Mouse (Mus musculus) urinary bladder, adult 2 months (tissue): ENCODE measurements around the gene Nisch. TPM values are rescaled to one million over a fixed set of nuclear protein-coding genes. Genes with fewer than 3 reads are reported as not detected.

Source experiments
- DNase-seq: peaks from one replicate; pipeline ENCODE4 v3.0.0; 2022; ENCODE audit warnings: low spot score
- polyA plus RNA-seq: library from polyadenylated mRNA; depleted of rRNA; stranded (reverse); fragments of >200 nt; gene quantifications from 2 replicates; pipeline ENCODE4 v1.2.3, GENCODE M21; 2012

Nisch gene
- polyA plus RNA-seq, 1 experiment, result 211 TPM

DNA sequence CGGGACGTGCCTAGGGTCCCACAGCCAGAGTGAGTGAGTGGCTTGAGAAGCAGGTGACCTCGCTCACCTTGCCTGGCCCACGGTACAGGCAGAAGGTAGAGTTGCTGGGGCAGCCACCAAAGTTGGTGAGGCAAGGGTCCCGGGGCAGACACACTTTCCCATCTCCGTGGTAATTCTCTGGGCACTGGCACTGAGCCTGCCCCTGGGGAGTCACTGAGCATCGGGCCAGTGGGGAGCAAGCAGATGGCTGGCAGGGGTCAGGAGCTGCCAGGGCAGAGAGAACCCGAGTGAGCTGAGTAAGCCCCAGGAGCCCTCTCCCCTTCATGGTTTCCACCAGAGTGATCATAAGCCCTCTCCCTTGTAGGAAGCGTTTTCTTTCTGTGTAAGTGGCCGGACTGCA is 55.1 kb downstream of the Nisch start:
- DNase-seq, result no peak

DNA sequence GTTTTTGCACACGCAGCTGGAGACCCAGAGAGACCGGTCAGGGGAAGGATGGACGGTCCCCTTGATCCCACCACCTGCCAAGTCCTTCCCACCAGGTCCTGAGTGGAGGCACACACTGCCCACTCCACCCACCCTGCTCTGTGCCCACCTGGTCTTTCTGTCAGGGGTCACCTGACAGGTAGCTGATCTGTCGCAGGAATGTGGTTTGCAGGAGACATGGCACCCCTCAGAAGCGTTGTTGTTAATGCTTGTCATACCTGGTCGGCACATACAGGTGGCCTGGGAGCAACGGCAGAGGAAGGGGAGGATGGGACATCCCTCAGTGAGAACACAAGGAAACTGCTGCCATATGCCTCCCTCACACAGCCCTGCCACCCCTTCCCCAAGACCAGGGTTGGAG is 55.6 kb downstream of the Nisch start:
- DNase-seq, result no peak

DNA sequence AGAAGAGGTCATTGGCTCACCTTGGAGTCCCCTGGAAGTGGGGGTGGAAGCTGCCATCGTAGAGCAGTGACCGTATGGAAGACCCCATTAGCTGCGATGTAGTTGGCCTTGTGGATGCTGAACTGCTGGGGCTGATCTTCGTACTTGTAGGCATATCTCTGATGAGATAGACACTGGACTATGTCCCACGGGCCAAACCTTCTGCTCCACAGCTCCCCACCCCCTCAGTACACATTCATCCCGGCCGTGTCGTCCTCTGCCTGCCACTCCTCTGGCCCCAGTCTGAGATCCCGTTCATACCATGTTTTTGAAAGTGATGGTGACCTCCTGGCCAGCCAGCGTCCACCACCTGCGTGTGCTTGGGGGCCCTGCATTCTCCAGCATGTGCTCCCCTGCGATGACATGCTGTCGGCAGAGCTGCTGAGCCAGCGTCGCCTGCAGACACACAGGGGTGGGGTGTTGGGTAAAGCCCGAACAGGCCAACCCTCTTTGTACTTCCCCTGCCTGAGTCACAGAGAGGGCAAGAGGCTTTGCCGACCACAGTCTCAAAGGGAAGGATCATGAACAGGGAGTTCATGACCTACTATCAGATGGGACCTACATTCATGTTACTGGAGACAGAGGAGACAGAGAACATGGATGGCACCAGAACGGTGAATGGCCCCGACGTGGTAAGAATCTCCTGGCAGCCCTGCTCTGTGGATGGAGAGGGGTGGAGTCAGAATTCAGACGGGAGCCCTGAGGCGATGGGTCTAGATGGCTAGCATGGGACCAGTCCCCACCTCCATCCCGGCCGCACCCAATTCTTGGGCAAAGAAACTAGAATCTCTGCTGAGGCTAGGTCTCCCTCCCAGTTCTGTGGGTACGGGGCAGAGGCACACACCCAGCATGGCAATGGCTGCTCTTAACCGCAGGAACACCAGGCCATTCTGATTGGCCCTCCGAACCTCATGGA is 56.3 kb downstream of the Nisch start:
- DNase-seq, result no peak

DNA sequence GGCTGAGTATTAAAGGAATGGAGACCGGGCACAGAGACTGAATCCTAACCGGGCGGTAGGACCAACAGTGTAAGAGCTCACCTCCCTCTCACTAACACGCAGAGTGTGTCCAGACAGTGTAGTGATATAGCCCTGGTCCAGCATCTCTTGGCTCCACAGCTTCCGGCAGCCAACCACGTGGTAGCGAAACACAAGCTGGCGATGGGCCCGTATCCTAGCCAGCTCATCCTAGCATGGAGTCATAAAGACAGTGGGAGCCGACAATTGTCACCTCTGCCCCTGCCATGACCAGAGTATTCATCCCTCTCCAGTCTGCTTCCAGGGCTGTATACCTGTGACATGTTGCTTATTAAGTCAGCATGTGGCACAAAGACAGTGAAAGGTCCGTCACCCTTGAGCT is 71.1 kb downstream of the Nisch start:
- no peak for DNase-seq

DNA sequence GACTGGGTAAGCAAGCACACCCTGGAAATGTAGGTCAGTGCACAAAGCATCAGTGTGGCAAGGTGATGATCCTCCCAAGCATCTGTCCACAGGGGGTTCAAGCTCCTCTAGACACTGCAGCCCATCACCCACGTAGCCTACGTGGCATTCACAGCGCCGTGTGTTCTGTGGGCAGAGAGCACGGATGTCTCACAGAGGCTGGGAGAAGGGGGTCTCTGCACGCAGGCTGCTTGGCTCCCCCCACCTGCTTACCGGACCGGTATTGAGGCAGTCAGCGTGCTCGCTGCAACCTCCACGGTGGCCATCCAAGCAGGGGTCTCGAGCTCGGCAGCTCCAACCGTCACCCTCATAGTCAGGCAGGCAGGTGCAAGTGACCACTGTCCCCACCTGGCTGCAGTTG is 75.7 kb downstream of the Nisch start:
- DNase-seq, result no peak

DNA sequence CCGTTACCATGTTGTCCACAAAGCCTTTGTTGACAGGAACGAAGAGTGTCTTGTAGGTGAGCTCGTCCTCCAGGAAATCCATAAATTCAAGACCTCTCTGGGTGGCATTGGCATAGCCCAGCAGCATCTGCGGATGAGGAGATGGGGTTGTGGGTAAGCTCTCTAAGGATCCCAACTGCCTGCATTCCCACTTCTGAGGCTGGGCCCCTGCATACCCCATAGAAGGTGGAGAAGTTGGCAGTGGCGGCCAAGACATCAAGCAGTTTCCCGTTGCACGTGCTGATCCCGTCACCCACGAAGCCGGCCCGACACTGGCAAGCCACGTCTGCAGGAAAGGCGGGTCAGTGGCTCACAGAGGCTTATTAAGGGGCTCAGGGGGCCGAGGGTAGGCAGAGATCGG is 76.6 kb downstream of the Nisch start:
- no peak for DNase-seq

DNA sequence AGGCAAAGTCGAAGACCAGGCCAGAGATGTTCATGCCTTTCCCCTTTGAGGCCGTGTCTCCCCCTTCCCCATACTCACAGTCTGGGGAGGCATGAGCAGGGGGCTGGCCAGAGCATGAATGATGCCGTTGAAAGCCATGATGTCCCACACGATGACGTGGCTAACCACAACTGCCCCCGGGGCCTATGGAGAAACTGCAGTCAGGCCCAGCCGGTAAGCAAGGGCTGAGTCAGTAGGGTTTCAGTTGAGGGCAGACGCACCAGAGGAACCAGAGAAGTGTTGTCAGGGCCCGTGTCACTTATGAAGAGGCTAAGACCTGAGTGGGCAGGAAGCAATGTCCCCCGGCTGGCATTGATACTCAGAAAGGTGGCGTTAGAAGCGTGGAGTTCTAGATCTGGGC is 77.1 kb downstream of the Nisch start:
- no peak for DNase-seq

DNA sequence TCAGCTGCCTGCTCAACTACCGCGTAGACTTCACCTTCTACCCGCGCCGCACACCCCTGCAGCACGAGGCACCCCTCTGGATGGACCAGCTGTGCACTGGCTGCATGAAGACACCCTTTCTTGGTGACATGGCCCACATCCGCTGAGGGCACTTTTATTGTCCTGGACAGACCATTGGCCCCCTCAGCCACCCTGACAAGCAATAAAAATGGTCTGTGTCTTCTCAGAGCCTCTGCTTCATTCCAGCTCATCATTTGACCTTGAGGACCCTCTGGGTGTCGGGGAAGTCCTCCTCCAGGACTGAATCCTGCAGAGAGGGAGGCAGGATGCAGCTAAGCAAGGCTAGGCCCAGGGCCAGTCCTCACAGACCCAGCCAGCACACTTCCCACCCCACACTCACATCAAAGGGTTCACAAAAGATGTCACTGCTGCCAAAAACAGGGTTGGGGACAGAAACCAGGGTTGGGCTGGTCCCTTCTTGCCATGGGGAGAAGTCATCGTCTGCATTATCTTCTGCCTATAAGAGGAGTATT is 77.8 kb downstream of the Nisch start:
- DNase-seq, result peak; percentile 13

DNA sequence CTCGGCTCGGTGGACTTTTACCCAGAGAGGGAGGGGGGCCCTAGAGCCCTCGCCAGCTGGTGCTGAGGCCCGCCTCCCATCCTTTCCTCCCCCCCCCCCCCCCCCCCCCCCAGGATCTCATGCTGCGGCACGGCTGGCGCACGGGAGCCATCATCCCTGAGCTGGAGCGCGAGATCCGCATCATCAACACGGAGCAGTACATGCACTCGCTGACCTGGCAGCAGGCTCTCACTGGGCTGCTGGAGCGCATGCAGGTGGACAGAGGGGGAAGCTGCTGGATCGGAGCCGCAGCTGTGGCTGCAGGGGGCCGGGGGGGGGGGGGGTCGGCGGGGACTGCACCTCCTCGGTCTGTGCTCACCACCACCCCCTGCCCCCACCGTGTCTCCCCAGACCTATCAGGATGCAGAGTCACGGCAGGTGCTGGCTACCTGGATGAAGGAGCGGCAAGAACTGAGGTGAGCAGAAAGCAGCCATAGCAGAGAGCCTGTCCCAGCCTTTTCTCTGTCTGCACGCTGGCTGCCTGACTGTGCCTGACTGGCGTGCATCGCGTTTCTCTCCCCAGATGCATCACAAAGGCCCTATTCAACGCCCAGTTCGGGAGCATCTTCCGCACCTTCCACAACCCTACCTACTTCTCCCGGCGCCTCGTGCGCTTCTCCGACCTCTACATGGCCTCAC is 78.4 kb downstream of the Nisch start:
- DNase-seq, result peak; percentile 13

DNA sequence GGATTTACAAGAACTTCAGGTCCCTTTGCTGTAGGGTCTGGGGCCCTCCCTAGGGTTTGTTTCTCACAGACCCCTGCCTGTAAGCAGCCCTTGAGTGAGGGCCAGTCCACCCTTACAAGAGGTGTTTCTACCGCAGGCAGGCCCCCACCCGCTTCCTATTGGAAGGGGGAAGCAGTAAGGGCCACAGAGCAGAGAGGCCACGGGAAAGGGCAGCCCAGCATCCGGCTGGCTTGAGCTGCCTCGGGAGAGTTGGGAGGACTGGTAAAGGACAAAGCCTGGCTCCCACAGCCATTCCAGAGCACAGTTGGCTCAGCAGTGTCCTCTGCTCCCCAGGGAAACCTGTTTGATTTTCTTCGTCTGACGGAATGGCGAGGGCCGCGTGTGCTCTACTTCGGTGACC is 79.0 kb downstream of the Nisch start:
- no peak for DNase-seq

DNA sequence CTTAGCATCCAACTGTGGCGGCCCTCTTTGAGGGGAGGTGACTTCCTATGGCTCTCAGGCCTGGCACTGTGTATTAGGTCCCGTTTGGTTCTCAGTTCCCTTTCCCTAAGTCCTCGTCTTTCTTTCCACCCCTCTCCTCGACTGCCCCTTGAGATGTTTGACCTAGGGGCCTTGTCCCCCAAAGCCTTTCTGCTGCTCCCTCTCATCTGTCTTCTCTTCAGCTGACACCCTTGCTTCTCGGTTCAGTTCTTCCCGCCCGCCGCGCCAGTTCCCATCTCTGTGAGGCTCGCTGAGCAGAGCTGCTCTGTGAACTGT is 79.5 kb downstream of the Nisch start:
- DNase-seq, result no peak

DNA sequence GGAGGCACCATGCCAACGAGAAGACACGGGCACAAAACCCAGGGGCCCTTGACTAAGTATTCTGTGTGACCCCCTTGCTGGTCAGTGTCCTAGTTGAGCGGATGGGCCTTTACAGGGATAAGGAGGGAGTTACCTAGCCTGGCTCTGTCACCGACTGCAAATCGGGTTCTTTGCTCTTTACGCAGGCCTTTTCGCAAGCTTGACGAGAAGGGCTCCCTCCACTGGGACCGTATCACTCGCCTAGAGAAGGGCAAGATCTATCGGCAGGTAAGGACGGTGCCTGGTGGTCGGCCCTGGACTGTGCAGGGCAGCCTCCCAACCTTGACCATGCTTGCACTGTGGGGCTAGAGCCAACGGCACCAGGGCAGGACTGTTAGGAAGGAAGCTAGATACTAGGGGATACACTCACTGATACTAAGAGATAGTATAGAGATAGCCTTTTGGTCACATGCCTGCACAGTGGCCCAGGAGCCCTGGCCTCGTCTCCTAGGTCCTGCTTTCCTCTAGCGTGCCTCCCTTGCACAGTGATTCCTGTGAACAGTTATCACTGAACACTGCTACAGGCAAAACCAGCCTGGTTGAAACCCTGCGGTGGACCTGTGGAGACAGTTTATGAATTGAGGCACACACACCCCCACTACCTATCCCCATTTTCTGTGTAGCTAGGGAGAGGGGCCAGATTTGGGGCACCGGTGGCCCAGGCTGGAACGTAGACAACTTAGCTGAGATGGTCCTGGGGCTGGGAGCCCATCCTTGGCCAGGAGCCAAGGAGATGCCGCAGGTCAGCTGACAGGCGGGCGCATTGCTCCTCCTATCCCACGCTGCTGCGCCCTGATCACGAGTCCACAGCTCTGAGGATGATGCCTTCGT is 80.1 kb downstream of the Nisch start:
- DNase-seq, result no peak

DNA sequence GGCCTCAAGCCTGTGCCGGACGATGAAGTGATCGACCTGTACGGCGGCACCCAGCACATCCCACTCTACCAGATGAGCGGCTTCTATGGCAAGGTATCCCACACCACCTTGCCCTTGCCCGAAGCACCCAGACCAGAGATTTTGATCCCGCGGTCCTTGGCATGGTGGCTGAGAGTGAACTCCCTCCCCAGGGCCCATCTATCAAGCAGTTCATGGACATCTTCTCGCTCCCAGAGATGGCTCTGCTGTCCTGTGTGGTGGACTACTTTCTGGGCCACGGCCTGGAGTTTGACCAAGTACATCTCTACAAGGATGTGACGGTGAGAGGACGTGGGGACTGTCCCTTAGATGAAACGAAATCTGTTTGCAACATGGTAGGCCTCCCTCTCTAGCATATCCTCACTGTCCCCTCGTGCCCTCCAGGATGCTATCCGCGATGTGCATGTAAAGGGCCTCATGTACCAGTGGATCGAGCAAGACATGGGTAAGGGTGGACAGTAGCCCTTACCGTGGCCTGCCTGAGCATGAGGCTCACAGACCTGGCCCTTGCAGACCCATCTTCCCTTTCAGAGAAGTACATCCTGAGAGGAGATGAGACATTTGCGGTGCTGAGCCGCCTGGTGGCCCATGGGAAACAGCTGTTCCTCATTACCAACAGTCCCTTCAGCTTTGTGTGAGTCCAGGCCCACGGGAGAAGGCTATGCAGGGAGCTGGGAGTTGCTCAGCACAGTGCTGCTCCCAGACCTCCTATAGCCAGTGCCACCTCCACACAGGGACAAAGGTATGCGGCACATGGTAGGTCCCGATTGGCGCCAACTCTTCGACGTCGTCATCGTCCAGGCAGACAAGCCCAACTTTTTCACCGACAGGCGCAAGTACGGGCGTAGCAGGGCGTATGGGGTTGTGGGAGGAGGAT is 81.0 kb downstream of the Nisch start:
- DNase-seq, result no peak

DNA sequence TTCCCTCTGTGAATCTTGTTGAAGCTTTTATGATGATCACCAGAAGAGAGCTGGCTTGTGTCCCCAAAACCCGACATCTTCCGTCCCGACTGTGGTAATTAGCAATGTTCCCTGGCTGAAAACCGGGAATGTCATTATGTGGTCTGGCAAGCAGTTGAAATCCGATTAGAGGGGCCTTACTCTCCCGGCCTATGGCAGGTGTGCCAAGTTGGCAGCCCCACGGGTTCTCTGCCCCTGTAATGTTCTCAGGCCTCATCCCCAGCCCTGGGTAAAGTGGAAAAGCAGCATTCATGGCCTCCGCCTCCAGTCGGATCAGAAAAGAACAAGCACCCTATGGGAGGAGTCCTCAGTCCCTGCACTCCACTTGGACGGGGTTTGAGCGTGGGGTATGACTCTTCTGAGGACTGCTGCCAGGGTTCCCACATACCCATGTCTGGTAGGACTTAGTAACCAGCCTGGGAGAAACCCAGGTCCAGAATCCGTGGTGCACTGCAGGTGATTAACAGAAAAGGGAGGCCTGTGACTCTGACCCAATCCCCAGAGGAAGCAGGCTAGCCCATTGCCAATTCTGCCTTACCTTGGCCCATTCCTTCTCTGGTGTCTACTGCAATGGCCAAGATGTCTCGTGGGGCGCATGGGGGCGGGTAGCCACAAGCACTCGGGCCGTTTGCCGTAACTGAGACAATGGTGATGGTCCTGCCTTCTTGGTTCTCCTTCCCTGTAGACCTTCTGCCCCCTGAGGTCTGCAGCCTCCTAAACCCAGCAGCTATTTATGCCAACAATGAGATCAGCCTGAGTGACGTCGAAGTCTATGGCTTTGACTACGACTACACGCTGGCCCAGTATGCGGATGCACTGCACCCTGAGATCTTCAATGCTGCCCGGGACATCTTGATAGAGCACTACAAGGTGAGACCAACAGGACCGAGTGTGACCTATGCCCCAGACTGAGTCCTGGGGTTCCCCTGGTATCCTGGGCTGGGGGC is 82.4 kb downstream of the Nisch start:
- DNase-seq, result no peak

DNA sequence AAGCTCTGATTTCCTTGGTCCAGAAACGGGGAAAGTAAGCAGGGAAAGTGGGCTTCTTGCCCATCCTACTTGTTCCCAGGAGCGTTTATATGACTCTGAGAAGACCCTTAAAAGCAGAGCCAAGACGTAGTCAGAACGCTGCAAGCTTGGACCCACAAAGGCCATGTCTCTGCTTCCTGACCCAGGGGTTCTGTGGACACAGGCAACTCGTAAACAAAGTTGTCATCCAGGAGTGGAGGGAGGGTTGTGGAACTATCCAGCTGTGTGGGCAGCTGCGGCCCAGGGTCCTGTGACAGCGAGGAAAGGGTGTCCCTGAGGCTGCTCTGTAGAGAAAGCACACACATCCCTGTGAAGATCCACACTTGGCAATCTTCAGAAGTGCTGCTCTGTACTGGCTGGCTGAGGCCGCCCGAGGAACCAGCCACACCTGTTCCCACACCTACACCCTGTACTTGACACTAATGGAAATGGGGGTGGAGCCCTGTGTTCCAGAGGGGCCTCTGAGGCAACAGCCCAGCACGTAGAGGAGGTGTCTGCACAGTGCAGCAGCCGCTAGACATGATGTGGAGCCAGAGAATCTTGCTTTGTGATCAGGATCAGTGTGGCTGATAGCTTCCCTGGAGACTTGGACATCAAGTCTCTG is 83.6 kb downstream of the Nisch start:
- no peak for DNase-seq

DNA sequence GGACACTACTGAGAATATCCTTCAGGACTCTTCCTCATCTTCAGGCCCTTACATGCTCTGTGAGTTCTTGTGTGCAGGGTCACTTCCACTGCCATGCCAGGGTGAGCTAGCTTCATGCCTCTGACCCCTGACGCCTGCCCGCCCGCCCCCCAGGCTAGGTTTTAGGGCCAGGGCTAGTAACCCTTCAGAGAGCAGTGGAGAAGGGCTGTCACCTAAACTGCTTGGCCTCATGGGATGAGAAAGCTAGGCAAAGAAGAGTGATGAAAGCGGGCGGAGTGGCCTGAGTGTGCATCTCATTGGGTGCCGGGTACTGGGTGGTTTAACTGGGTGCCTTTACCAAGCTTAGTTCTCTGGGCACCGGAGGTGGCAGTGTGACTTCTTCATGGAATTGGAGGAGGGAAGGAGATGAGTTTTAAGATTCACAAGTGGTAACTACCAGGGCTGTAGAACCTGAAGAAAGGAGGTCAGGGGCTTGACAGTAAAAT is 84.2 kb downstream of the Nisch start:
- DNase-seq, result no peak

DNA sequence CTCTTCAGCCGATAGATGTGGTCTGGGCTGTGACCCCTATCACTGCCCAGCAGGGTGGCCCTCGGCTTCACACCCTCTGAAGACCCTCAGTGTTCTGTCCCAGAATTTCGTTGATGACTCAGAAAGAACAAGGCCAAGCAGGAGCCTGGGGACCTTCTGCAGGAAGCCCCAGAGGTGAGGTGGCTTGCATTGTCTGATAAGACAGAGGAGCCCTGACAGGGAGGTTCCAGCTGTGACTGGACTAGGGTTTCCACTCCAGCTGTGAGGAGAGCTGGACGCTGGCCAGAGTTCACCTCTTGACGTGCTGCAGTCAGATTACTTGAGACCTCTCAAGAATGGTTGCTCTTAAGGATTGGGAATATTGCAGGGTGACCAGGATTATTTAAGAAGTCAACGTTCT is 84.7 kb downstream of the Nisch start:
- no peak for DNase-seq

DNA sequence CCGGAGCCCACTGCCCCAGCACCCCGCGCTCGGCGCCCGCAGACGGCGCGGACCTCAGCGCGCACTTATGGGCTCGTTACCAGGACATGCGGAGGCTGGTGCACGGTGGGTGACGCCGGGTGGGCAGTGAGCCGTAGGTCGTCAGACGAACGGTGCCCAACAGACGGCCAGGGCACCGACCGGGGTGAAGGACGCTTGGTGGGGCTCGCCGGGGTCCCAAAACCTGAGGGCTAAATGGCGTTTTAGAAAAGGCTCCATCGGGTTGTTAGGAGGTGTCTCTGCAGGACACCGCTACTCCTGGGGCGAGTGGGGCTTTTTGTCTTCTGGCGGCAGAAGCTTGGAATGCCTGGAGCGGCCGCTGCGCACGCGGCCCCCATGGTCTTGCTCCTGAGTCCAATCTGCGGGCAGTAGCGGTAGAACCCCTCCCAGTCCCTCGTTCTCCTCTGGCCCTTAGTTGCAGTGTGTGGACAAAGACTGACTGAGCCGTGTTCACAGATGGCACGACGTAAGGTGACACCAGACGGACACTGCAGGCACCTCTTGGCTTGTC is 85.4 kb downstream of the Nisch start:
- DNase-seq, result no peak
